Comparison of ENCODE assay signal across 8 mouse cellular contexts in the genomic region with DNA sequence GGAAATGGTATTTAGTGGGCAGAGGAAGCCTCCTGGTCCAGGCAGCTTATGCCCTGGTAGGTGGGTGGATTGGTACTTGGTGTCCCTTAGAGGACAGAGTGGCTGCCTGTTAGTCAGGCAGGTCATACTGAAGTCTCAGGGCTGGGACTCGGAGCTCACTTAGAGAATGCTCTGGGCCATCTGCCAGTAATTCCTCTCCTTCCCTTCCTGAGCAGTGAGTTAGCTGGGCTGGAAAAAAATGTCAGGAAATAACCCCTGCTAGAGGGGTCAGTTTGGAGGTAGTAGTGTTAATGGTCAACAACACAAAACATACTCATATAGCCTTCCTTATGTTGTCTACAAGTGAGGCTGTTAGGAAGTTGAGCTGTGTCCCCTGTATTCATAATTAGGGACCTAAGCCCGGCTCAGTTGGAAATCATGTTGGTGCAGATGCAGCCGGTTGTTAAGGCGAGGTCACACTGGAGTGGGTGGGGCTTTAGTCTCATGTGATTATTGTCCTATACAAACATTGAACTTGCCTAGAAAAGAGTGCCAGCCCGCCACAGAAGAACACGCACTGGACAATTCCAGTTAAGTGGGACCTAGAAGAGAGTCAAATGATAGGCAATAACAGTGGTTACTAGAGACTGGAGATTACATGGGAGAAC. TPM values are rescaled to one million over a fixed set of nuclear protein-coding genes. Genes with fewer than 3 reads are reported as not detected.
DNase-seq lines count a peak whose midpoint lies in the region; ATAC-seq and TF ChIP-seq lines count a peak whose summit lies in the region.

No protein-coding gene starts in this region.

- peak; percentile 70 for DNase-seq in limb, embryonic 14.5 days (ENCODE audit: low spot score)
- DNase-seq in limb, embryonic 10.5 days (ENCODE audit: low spot score): no peak
- DNase-seq in stomach, postnatal 0 days (ENCODE audit: low spot score): peak; percentile 46
- no peak for DNase-seq in urinary bladder, adult 18-20 months (ENCODE audit: low spot score in 2 of 2)
- no peak for DNase-seq in urinary bladder, postnatal 4 days (ENCODE audit: low spot score in 2 of 2)
- DNase-seq in thymus, postnatal 14 days: no peak

- H3K36me3 ChIP-seq in limb, embryonic 14.5 days (ENCODE audit: control insufficient read depth, insufficient read depth, low read length): no peaks in the 10 kb centered on the region
- H3K36me3 ChIP-seq in limb, embryonic 10.5 days: no peaks in the 10 kb centered on the region
- H3K36me3 ChIP-seq in heart, embryonic 16.5 days (ENCODE audit: control insufficient read depth, insufficient read depth): no peaks in the 10 kb centered on the region
- H3K36me3 ChIP-seq in limb, embryonic 15.5 days: no peaks in the 10 kb centered on the region
- H3K36me3 ChIP-seq in stomach, postnatal 0 days (ENCODE audit: control insufficient read depth, insufficient read depth, low read length): no peaks in the 10 kb centered on the region

- TF ChIP-seq POLR2A in limb, embryonic 14.5 days (IDR thresholded peaks at IDR 0.05; ENCODE audit: borderline replicate concordance, extremely low read depth, insufficient read depth, insufficient read length): no peak

- H3K4me1 ChIP-seq in limb, embryonic 14.5 days (ENCODE audit: control insufficient read depth, insufficient read depth, low read length): peaks cover 9% of the 10 kb centered on the region
- H3K4me1 ChIP-seq in limb, embryonic 10.5 days: peaks cover 18% of the 10 kb centered on the region
- H3K4me1 ChIP-seq in heart, embryonic 16.5 days (ENCODE audit: control insufficient read depth, insufficient read depth, low read length): peaks cover 28% of the 10 kb centered on the region
- peaks cover 23% of the 10 kb centered on the region for H3K4me1 ChIP-seq in limb, embryonic 15.5 days
- H3K4me1 ChIP-seq in stomach, postnatal 0 days (replicated peaks; ENCODE audit: control insufficient read depth, insufficient read depth): no peaks in the 10 kb centered on the region

- H3K4me2 ChIP-seq in limb, embryonic 14.5 days (replicated peaks; ENCODE audit: low read depth, low read length, severe bottlenecking): no peak overlapping the region
- no peak overlapping the region for H3K4me2 ChIP-seq in heart, embryonic 16.5 days (ENCODE audit: low read depth, low read length)
- no peak overlapping the region for H3K4me2 ChIP-seq in limb, embryonic 15.5 days
- H3K4me2 ChIP-seq in stomach, postnatal 0 days (replicated peaks; ENCODE audit: low read depth): no peak overlapping the region

- no peak overlapping the region for H3K9ac ChIP-seq in limb, embryonic 14.5 days (ENCODE audit: low read depth, low read length, severe bottlenecking)
- H3K9ac ChIP-seq in heart, embryonic 16.5 days (ENCODE audit: low read length): peak overlapping the region; percentile 35; the same call in 1 of the 2 replicates
- H3K9ac ChIP-seq in limb, embryonic 15.5 days: no peak overlapping the region
- no peak overlapping the region for H3K9ac ChIP-seq in stomach, postnatal 0 days (ENCODE audit: low read length)

- no peak for TF ChIP-seq EP300 in stomach, postnatal 0 days (optimal IDR thresholded peaks at IDR 0.05)

- no peak overlapping the region for H3K4me3 ChIP-seq in limb, embryonic 14.5 days (replicated peaks; ENCODE audit: low read length)
- no peak overlapping the region for H3K4me3 ChIP-seq in limb, embryonic 10.5 days
- no peak overlapping the region for H3K4me3 ChIP-seq in heart, embryonic 16.5 days (ENCODE audit: low read length)
- no peak overlapping the region for H3K4me3 ChIP-seq in limb, embryonic 15.5 days
- H3K4me3 ChIP-seq in stomach, postnatal 0 days (ENCODE audit: low read depth, low read length): no peak overlapping the region

- H3K9me3 ChIP-seq in limb, embryonic 14.5 days (ENCODE audit: control insufficient read depth, low read length): no peaks in the 10 kb centered on the region
- no peaks in the 10 kb centered on the region for H3K9me3 ChIP-seq in limb, embryonic 10.5 days (replicated peaks)
- H3K9me3 ChIP-seq in heart, embryonic 16.5 days (replicated peaks; ENCODE audit: control insufficient read depth, low read length): no peaks in the 10 kb centered on the region
- no peaks in the 10 kb centered on the region for H3K9me3 ChIP-seq in limb, embryonic 15.5 days
- H3K9me3 ChIP-seq in stomach, postnatal 0 days (ENCODE audit: control insufficient read depth, low read length): no peaks in the 10 kb centered on the region

- no peak for ATAC-seq in limb, embryonic 14.5 days (ENCODE audit: low FRiP score, low read depth)
- ATAC-seq in heart, embryonic 16.5 days (replicated peaks; ENCODE audit: extremely low read depth, insufficient read depth, low FRiP score): peak; percentile 65
- no peak for ATAC-seq in limb, embryonic 15.5 days (ENCODE audit: insufficient number of reproducible peaks, low FRiP score, low TSS enrichment, low read depth)
- peak; percentile 58 for ATAC-seq in stomach, postnatal 0 days (ENCODE audit: low FRiP score, low TSS enrichment)

- WGBS in limb, embryonic 14.5 days: 47% methylated on average over 6 of the region's 6 CpGs
- whole genome bisulfite sequencing in limb, embryonic 10.5 days: 72% methylated on average over 6 of the region's 6 CpGs
- WGBS in heart, embryonic 16.5 days: 43% methylated on average over 6 of the region's 6 CpGs
- 41% methylated on average over 6 of the region's 6 CpGs for WGBS in limb, embryonic 15.5 days
- 25% methylated on average over 6 of the region's 6 CpGs for WGBS in stomach, postnatal 0 days

- H3K27me3 ChIP-seq in limb, embryonic 14.5 days (ENCODE audit: control insufficient read depth, insufficient read depth, low read length): no peaks in the 10 kb centered on the region
- H3K27me3 ChIP-seq in limb, embryonic 10.5 days (ENCODE audit: low read depth, poor library complexity, severe bottlenecking): no peaks in the 10 kb centered on the region
- no peaks in the 10 kb centered on the region for H3K27me3 ChIP-seq in heart, embryonic 16.5 days (ENCODE audit: control insufficient read depth, insufficient read depth, low read length)
- no peaks in the 10 kb centered on the region for H3K27me3 ChIP-seq in limb, embryonic 15.5 days
- no peaks in the 10 kb centered on the region for H3K27me3 ChIP-seq in stomach, postnatal 0 days (ENCODE audit: control insufficient read depth, insufficient read depth, low read length)

- no peak overlapping the region for H3K27ac ChIP-seq in limb, embryonic 14.5 days (replicated peaks; ENCODE audit: low read depth, low read length)
- H3K27ac ChIP-seq in limb, embryonic 10.5 days: no peak overlapping the region
- peak overlapping the region; percentile 84 for H3K27ac ChIP-seq in heart, embryonic 16.5 days (ENCODE audit: low read length)
- peak overlapping the region; percentile 43; the same call in 1 of the 2 replicates for H3K27ac ChIP-seq in limb, embryonic 15.5 days
- H3K27ac ChIP-seq in stomach, postnatal 0 days (replicated peaks): peak overlapping the region; percentile 53; the same call in 1 of the 2 replicates

- no peak for TF ChIP-seq CTCF in stomach, postnatal 0 days (IDR thresholded peaks at IDR 0.05; ENCODE audit: low read depth)

RNA-seq across cellular contexts. Expression of gene Cd9, which starts 18.5 kb away (rescaled TPM):
- 215 and 273 TPM in 2 replicates for polyA plus RNA-seq in limb, embryonic 14.5 days (2012; rRNA removed)
- polyA plus RNA-seq in limb, embryonic 14.5 days (2014; fragmentation: Nextera tagmentation; extraction: Ambion mirVana): 318 and 323 TPM in 2 replicates
- 22.5 and 33.2 TPM in 2 replicates for polyA plus RNA-seq in limb, embryonic 10.5 days (2016; fragmentation: Nextera tagmentation; extraction: Ambion mirVana)
- polyA plus RNA-seq in heart, embryonic 16.5 days (2015; fragmentation: Nextera tagmentation; extraction: Ambion mirVana): 94.4 and 115 TPM in 2 replicates
- 490 and 511 TPM in 2 replicates for polyA plus RNA-seq in limb, embryonic 15.5 days (2015; fragmentation: Nextera tagmentation; extraction: Ambion mirVana)
- polyA plus RNA-seq in stomach, postnatal 0 days (2015; fragmentation: Nextera tagmentation; extraction: Ambion mirVana): 487 and 500 TPM in 2 replicates

RNA-seq across cellular contexts. Expression of gene Vwf, which starts 33.5 kb away (rescaled TPM):
- polyA plus RNA-seq in limb, embryonic 14.5 days (2012; rRNA removed): 11.2 and 14.5 TPM in 2 replicates
- 11.1 and 12.0 TPM in 2 replicates for polyA plus RNA-seq in limb, embryonic 14.5 days (2014; fragmentation: Nextera tagmentation; extraction: Ambion mirVana)
- 4.5 and 5.3 TPM in 2 replicates for polyA plus RNA-seq in limb, embryonic 10.5 days (2016; fragmentation: Nextera tagmentation; extraction: Ambion mirVana)
- 26.3 and 27.1 TPM in 2 replicates for polyA plus RNA-seq in heart, embryonic 16.5 days (2015; fragmentation: Nextera tagmentation; extraction: Ambion mirVana)
- polyA plus RNA-seq in limb, embryonic 15.5 days (2015; fragmentation: Nextera tagmentation; extraction: Ambion mirVana): 7.9 and 11.3 TPM in 2 replicates
- polyA plus RNA-seq in stomach, postnatal 0 days (2015; fragmentation: Nextera tagmentation; extraction: Ambion mirVana): 7.8 and 9.5 TPM in 2 replicates

Comparison
In these comparisons a context has a peak if more than half of its experiments do, and no peak if none do; other contexts are left out.
1. DNase-seq: peak in limb, embryonic 14.5 days (single experiment) and stomach, postnatal 0 days (single experiment); none in limb, embryonic 10.5 days (single experiment), urinary bladder, adult 18-20 months (0 of 2), urinary bladder, postnatal 4 days (0 of 2) and thymus, postnatal 14 days (single experiment).
2. H3K27ac ChIP-seq: peak in heart, embryonic 16.5 days (single experiment), limb, embryonic 15.5 days (single experiment) and stomach, postnatal 0 days (single experiment); none in limb, embryonic 14.5 days (single experiment) and limb, embryonic 10.5 days (single experiment).
3. ATAC-seq: peak in heart, embryonic 16.5 days (single experiment) and stomach, postnatal 0 days (single experiment); none in limb, embryonic 14.5 days (single experiment) and limb, embryonic 15.5 days (single experiment).